Mouse (Mus musculus) urinary bladder, postnatal 4 days (tissue): ENCODE results near the gene Olfr492.

ENCODE experiments used
- DNase-seq, 2 experiments: peaks; one replicate each; pipeline ENCODE4 v3.0.0; 2021 to 2022; ENCODE audit warnings: low spot score in 2 of 2

The Olfr492 gene

GRCm38 (mm10) chr7:108323574-108323973 is at the start of gene Olfr492:
Olfr492 (minus strand) TSS chr7:108323674.
- no peak for DNase-seq

- no peak for DNase-seq
These were observed 41.6 kb upstream of the Olfr492 start, which contains the start of gene Olfr494 for GRCm38 (mm10) chr7:108365035-108365434. Olfr494 (plus strand) TSS chr7:108365335.

GRCm38 (mm10) chr7:108346879-108347278 is 23.4 kb upstream of the Olfr492 start, which contains the start of gene Olfr493:
Olfr493 (minus strand) TSS chr7:108346979.
- DNase-seq = no peak

GRCm38 (mm10) chr7:108313151-108313550 is 10.3 kb downstream of the Olfr492 start, which contains the start of gene Olfr491:
Olfr491 (plus strand) TSS chr7:108313451.
- no peak for DNase-seq

- DNase-seq = no peak
These were observed 34.6 kb downstream of the Olfr492 start, which contains the start of gene Olfr490 for GRCm38 (mm10) chr7:108288834-108289233. Olfr490 (minus strand) TSS chr7:108288934.
